Mouse (Mus musculus) heart, postnatal 25 days (tissue): Measurements from ENCODE around the gene Arhgap32. TPM values are rescaled to one million over a fixed set of nuclear protein-coding genes. Genes with fewer than 3 reads are reported as not detected.
"Not testable (repeated sequence)": the region's sequence is repeated elsewhere in the genome, so short reads cannot be mapped to it uniquely, and the experiment has no call there.

Experiments
- DNase-seq: peaks from one replicate; pipeline ENCODE4 v3.0.0; 2022; ENCODE audit warnings: low spot score
- intact Hi-C: fragments of 180-260 bp; cut with DNase I; formaldehyde crosslinking; loops from one replicate; pipeline ENCODE4 v1.15.1; 2025
- total RNA-seq, 2 experiments: library from RNA; stranded (reverse); gene quantifications; 2 replicates each; pipeline ENCODE4 v1.2.3; 2021

The Arhgap32 gene
- total RNA-seq: 10 to 100 TPM; 20.3 to 21.7 TPM

DNA sequence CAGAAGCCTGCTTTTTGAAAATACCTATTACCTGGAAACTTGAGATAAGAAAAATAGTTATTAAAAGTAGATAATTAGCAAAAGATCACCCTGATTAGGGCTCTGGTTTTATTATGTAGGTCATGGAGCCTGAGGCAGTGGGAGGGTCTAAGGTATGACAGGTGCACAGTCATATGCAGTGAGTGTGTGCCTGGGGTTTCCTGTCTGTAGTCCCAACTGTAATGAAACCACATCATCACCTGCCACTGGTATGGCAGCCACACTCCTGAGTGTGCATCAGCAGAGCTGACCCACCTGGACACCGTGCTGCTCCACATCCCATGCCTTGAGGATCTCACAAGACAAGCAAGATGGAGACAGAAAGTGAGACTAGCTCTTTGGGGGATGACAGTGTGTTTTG lies at the start of gene Arhgap32:
Gene Arhgap32, plus strand, starts transcription at position 351 of the 400 bp plus-strand sequence.
- DNase-seq: no peak
- intact Hi-C loops: no loop called here

GRCm38 (mm10) chr9:32072778-32073177 lies 43.2 kb upstream of the Arhgap32 start:
- intact Hi-C loops: no loop called here
- no peak for DNase-seq

GRCm38 (mm10) chr9:32088106-32088776 lies 27.7 kb upstream of the Arhgap32 start:
- intact Hi-C loops: no loop called here

GRCm38 (mm10) chr9:32088882-32089281 lies 27.1 kb upstream of the Arhgap32 start:
- no peak for DNase-seq
- intact Hi-C loops: no loop called here

More at GRCm38 (mm10) chr9:32088106-32088776, 27.7 kb upstream of the Arhgap32 start:
- no peak for DNase-seq

GRCm38 (mm10) chr9:32093456-32093855 lies 22.5 kb upstream of the Arhgap32 start:
- intact Hi-C loops: no loop called here
- DNase-seq: no peak

DNA sequence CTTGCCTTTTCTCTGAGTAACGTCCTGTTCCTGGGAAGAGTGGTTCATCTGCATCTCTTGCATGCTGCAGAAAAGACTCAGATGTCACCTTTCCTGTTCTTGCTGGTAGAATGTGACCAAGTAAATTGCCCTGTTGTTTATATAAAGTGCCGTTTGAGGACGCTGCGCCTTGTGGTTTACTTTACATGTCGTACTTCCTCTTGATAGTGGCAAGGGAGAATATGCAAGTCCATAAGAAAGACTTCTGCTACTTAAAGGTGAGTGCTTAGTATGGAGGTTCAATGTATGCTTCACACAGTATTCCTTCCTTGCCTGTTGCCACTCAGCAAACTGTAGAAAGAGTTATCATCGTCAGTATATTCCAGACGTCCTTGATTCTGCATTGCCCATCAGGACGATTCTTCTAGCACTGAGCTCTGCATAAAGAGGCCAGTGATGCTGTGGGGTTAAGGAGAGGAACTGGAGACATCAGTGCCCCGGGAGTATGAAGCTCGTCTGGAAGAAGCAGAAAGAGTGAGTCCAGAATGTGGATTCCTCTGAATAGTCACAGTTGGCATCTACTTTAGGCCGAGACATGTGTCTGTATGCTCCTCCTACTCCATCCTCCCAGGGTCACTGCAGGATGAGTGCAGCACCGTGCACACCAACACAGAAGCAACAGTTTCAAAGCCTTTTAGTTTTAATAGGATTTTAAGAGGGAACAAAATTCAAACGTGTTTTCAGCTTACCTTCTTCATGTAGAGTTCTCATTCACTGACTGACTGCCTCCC lies 21.4 kb upstream of the Arhgap32 start:
- intact Hi-C loops: no loop called here
- no peak for DNase-seq

GRCm38 (mm10) chr9:32095511-32095910 lies 20.4 kb upstream of the Arhgap32 start:
- DNase-seq: no peak
- intact Hi-C loops: no loop called here

DNA sequence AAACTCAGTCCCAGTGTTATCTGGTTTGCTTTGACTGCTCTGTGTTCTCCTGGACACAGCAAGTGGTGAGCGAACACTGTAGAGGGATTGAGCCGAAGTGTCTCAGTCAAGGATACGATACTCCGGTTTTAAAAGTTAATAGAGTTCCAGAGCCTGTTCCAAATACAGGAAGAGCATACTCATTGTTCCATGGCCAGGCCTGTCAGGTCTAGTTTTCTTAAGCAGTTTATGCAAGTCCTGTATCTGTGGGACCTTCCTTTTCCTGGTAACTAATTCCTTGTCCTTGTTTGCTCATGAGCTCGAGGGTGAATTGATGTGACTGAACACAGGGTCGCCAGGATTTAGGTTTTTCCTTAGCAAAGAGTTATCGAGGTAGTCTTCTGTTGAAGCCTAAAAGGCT lies 19.4 kb upstream of the Arhgap32 start:
- no peak for DNase-seq
- intact Hi-C loops: no loop called here

DNA sequence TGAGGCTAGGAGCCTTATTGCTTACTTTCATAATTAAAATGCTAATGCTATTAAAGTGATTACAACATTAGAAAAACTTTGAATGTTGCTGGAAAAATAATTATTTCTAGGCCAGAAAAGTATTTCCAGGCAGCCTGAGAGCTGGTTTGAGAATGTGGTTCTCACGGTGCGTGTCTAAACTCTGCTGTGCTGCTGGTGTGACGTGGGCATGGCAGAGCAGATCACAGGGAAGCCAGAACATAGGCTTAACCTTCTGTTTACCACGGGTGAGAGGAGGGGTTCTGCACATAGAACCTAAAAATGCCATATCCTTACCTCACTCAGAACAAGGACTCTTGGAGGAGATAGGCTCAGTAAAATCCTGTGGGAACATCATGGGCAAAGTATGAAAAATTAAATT lies 18.8 kb upstream of the Arhgap32 start:
- intact Hi-C loops: no loop called here
- no peak for DNase-seq

DNA sequence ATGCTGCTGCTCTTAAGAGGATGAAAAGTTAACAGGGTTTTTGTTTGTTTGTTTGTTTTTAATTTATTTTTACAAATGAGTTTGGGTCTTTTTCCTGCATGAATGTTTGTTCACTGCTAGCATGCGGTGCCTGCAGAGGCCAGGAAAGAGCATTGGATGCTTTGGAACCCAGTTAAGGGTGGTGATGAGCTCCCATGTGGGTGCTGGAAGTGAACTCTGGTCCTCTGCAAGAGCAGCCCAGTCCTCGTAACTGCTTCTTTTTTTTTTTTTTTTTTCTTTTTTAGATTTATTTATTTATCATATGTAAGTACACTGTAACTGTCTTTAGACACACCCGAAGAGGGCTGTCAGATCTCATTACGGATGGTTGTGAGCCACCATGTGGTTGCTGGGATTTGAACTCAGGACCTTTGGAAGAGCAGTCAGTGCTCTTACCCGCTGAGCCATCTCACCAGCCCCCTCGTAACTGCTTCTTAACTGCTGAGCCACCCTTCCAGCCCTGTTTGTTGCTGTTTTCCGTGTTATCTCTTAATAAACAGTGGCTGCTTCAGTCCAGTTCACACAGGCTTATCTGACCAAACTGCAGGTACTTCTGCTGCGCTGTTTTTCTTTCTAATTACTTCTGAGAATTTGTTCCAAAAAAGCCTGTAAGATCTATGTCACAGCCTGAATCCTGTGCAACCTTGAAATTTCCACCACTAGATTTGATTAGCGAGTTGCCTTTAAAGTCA lies 17.3 kb upstream of the Arhgap32 start:
- intact Hi-C loops: no loop called here
- no peak for DNase-seq

- no peak for DNase-seq
- intact Hi-C loops: no loop called here
Measured at GRCm38 (mm10) chr9:32100561-32100960, 15.4 kb upstream of the Arhgap32 start.

- intact Hi-C loops: no loop called here
- no peak for DNase-seq
Measured at GRCm38 (mm10) chr9:32101488-32101887, 14.4 kb upstream of the Arhgap32 start.

- DNase-seq: no peak
- intact Hi-C loops: no loop called here
Measured at GRCm38 (mm10) chr9:32104670-32105069, 11.3 kb upstream of the Arhgap32 start.

DNA sequence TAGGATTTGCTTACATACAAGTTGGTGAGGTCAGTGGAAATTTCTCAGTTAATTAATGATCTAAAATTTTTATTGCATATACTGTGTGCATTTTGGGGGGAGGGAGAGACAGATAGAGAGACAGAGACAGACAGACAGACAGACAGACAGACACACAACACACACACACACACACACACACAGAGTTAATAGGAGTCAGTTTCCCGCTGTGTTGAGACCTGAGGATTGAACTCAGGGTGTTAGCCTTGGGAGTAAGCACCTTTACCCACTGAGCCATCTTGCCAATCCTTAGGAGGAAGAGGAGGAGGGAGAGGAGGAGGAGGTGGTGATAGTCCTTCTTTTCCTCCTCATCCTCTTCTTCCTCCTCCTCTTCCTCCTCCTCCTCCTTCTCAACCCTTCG lies 5.6 kb upstream of the Arhgap32 start:
- intact Hi-C loops: no loop called here
- no peak for DNase-seq

DNA sequence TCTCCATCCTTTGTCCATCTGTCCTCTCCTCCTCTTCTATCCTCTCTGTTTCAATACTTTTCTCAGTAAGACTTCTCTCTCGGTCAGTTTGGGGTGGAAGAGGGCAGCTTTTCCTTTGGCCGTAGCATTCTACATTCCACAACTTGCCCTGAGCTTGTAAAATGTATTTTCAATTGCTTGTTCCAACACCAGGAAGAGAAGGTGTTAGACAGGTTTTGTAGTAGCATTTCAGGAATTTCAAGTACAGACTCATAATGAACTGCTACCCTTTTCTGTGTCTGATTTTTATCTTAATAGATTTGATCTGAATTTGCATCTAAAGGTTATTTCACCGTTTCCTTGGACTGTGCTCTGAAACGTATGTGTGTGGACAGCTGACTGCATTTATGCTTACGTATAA lies 336 bp downstream of the Arhgap32 start:
- no peak for DNase-seq
- intact Hi-C loops: no loop called here

DNA sequence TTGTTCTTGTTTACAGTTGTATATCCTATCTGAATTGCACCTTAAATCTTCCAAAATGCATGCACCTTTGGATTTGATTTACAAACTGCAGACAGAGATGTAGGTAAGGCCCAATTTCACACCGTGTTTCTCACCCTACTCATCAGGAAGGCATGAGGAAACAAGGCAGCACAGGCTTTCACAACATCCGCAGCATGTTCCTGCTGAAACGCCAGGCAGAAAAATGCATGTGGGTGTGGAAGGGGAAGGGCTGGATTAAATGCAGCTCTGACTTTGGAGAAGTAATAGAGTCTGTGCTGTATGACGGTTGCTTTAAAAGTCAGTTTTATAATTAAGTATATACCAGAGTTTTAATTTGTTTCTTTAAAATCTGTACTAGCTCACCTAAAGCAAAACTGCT lies 1.9 kb downstream of the Arhgap32 start:
- DNase-seq: no peak
- intact Hi-C loops: no loop called here

DNA sequence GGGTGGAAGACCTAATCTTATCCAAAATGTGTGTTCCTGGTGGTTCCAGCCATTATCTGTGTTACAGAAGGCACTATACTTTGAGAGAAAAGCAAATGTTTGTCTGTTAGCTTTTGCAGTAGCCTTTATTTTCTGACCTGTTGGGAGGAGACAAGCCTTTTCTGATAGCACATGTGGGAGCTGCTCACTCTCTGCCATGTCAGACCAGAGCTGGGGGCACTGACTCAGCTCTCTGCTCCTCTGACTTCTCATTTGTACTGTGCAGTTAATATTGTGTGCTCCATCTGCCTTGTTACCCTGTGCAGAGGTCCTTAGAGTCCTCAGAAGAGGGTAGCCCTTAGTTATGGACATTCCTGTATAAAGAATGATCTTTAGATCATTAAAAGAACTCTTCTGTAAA lies 2.5 kb downstream of the Arhgap32 start:
- DNase-seq: no peak
- intact Hi-C loops: no loop called here

DNA sequence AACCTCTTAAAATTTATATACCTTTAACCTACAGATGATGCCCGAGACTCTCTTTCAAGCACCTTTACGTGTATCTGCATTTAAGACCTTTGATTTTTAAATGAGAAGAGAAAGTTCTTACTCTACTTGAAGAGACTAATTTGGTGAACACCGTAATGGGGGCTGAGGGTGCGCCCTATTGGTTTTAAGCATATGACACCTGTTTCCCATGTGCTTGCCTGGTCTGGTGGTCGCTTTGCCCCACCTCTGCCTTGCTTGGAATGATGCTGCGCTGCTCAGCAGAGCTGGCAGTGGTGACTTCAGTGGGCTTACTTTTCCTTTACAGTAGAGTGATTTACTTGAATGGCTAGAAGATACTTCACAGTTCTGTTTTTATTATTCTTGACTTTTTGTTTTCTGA lies 3.6 kb downstream of the Arhgap32 start:
- intact Hi-C loops: no loop called here
- no peak for DNase-seq

GRCm38 (mm10) chr9:32120162-32120561 lies 4.2 kb downstream of the Arhgap32 start:
- intact Hi-C loops: no loop called here

GRCm38 (mm10) chr9:32121271-32121670 lies 5.3 kb downstream of the Arhgap32 start:
- DNase-seq, intact Hi-C loops: not testable (repeated sequence)

More at GRCm38 (mm10) chr9:32120162-32120561, 4.2 kb downstream of the Arhgap32 start:
- DNase-seq: no peak

- intact Hi-C loops: no loop called here
- no peak for DNase-seq
Measured at GRCm38 (mm10) chr9:32136195-32136594, 20.3 kb downstream of the Arhgap32 start.
